Mouse (Mus musculus) forebrain, postnatal 0 days (tissue): ENCODE data around the gene Ncbp1. TPM values are rescaled to one million over a fixed set of nuclear protein-coding genes. Genes with fewer than 3 reads are reported as not detected.
A peak's percentile ranks its signal among the peaks of the same experiment; 100 is the strongest.

Experiments used
- ATAC-seq: fragments of 200-750 bp; cut with Nextera tagmentation; 2 replicates; pipeline ENCODE4 v1.8.0; 2017; ENCODE audit warnings: mild to moderate bottlenecking, moderate library complexity
- DNase-seq: peaks from one replicate; pipeline ENCODE4 v3.0.0-alpha.2; 2015
- H3K27ac ChIP-seq: fragments of 300-500 bp; sonication (generic); 2 replicates; pipeline ENCODE4 v1.5.1; 2014; ENCODE audit warnings: low read depth, mild to moderate bottlenecking, antibody characterized with exemption, low read length, moderate library complexity, mixed read lengths
- H3K27me3 ChIP-seq: fragments of 300-500 bp; sonication (generic); 2 replicates; pipeline ENCODE4 v1.6.1; 2014; ENCODE audit warnings: mild to moderate bottlenecking, low read length, mixed read lengths; ENCODE audit not compliant: insufficient read depth
- H3K36me3 ChIP-seq: fragments of 300-500 bp; sonication (generic); 2 replicates; pipeline ENCODE4 v1.6.1; 2014; ENCODE audit warnings: mild to moderate bottlenecking, moderate library complexity; ENCODE audit not compliant: insufficient read depth
- H3K4me1 ChIP-seq: fragments of 300-500 bp; sonication (generic); 2 replicates; pipeline ENCODE4 v1.6.1; 2014; ENCODE audit warnings: antibody characterized with exemption; ENCODE audit not compliant: insufficient read depth
- H3K4me2 ChIP-seq: fragments of 300-500 bp; sonication (generic); 2 replicates; pipeline ENCODE4 v1.6.1; 2014; ENCODE audit warnings: low read depth, mild to moderate bottlenecking, moderate library complexity
- H3K4me3 ChIP-seq: fragments of 300-500 bp; sonication (generic); 2 replicates; pipeline ENCODE4 v1.5.1; 2014; ENCODE audit warnings: low read depth, low read length, mixed read lengths
- H3K9ac ChIP-seq: fragments of 300-500 bp; sonication (generic); 2 replicates; pipeline ENCODE4 v1.6.1; 2014; ENCODE audit warnings: mild to moderate bottlenecking
- H3K9me3 ChIP-seq: fragments of 300-500 bp; sonication (generic); 2 replicates; pipeline ENCODE4 v1.6.1; 2016; ENCODE audit warnings: low read length
- CTCF ChIP-seq: sonication (generic); IDR thresholded peaks from 2 replicates; pipeline ENCODE4 v1.5.1; 2016; ENCODE audit warnings: antibody characterized with exemption, control low read depth, low read depth
- WGBS: fragments of 180-500 bp; shearing (Covaris S2); extraction: QIAGEN DNeasy Blood & Tissue Kit; methylation state at CpG from one replicate; pipeline ENCODE4 v1.1.7; 2014; 5-methylcytosine and 5-hydroxymethylcytosine counted together
- polyA plus RNA-seq: library from polyadenylated mRNA; unstranded; fragments of >200 nt; fragmentation: Nextera tagmentation; extraction: Ambion mirVana; gene quantifications from 2 replicates; pipeline ENCODE4 v1.2.1, GENCODE M21; 2015
- total RNA-seq: library from RNA; depleted of rRNA; stranded (reverse); fragments of >200 nt; gene quantifications from 2 replicates; pipeline ENCODE4 v1.2.3, GENCODE M21; 2014; rRNA removed

Ncbp1 gene
- total and polyA plus RNA-seq, 2 experiments from 2014 or later: 56.1 to 58.9 TPM

DNA sequence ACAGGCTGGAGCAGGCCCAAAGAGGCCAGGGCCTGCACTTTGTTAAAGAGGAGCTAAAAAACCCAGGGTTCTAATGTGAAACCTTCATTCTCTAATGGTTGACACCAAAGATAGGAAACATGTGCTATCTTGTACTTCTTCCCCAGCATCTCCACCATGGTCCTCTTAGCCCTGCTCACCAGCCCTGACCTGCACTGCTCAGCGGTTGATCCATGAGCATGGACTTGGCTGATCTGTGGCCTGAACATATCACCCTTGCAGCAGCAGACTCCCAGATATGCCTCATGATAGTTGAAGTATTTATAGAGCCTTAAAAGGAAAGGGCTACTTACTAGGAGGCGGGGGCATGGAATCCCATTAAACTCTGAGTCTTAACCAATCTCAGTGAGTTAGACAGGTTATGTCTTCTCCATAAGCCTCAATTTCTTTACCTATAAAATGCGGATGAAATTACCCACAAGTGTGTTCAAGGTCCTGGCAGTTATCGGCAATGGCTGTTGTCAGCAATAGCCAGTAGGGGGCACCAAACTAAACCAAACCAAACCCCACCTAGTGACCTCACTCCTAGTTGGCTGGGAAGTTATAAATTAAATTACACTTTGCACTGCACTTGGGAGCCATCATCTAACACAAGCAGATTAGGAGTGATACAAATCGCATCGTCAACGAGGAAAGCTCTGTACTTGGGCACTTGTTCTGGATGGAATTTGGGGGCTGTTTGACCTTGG, 63.6 kb downstream of the Ncbp1 start:
- 11% methylated on average over 7 of the region's 7 CpGs for WGBS

DNA sequence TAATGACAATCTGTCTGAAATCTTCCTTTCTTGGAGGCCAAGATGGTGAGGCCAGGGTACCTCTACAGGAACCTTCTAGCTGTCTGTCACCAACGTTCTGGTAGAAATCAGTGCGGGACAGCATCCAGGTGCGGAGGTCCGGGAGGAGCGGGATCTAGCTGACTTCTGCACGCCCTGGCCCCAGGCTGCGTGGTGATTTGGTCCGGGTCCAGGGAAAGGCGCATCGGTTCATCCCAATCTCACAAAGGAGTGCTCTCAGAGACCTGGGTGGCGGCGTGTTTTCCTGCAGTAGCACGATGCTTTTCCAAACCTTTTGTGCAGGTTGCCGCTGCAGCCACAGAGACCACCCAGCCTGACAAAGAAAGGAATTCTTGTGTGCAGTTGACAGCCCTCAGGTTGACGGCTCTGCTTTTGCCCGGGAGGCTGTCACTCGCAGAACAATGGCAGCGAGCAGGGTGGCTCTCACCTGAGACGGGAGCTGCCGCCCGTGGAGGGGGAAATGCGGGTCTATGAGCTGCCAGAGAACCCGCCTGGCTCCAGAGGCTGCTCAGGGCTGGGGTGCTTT, 64.2 kb downstream of the Ncbp1 start:
- Histone ChIP-seq H3K9me3 (no peaks in the 10 kb centered on the region), H3K27me3 (peaks cover 4% of the 10 kb centered on the region; the same call in 1 of the 2 replicates), H3K4me1 (peaks cover 3% of the 10 kb centered on the region; the same call in 1 of the 2 replicates), H3K4me2 (peak overlapping the region; percentile 70), H3K36me3 (no peaks in the 10 kb centered on the region), H3K4me3 (peak overlapping the region; percentile 45), H3K9ac (peak overlapping the region; percentile 73), H3K27ac (peak overlapping the region; percentile 85)
- ATAC-seq (peak; percentile 61), DNase-seq (peak; percentile 64)
- TF ChIP-seq CTCF: no peak
- 5% methylated on average over 23 of the region's 23 CpGs for WGBS

More for the DNA sequence above, 63.6 kb downstream of the Ncbp1 start:
- Histone ChIP-seq H3K4me1 (peaks cover 3% of the 10 kb centered on the region; the same call in 1 of the 2 replicates), H3K27ac (peak overlapping the region; percentile 85), H3K36me3 (no peaks in the 10 kb centered on the region), H3K27me3 (peaks cover 4% of the 10 kb centered on the region; the same call in 1 of the 2 replicates), H3K9me3 (no peaks in the 10 kb centered on the region), H3K9ac (peak overlapping the region; percentile 73), H3K4me3 (peak overlapping the region; percentile 45), H3K4me2 (peak overlapping the region; percentile 70)
- ATAC-seq (peak; percentile 88), DNase-seq (peak; percentile 92)
- peak; percentile 87 for TF ChIP-seq CTCF

DNA sequence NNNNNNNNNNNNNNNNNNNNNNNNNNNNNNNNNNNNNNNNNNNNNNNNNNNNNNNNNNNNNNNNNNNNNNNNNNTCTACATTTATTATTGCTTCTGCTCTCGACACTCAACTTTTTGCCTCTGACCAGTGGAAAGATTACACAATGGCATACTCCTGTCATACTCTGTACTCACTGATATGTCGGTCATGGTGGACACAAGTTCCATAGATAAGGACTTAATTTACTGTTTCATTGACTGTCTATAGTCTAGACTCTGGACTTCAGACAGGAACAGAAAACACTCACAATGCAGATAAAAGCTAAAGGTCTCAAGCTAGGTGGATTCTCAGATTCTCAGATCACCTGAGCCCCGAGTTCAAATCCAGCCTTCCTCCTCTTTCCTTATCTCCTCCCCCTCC, 82.7 kb downstream of the Ncbp1 start:
- Histone ChIP-seq H3K4me2 (no peak overlapping the region), H3K36me3 (no peaks in the 10 kb centered on the region), H3K27ac (no peak overlapping the region), H3K4me1 (no peaks in the 10 kb centered on the region), H3K27me3 (no peaks in the 10 kb centered on the region), H3K9ac (no peak overlapping the region), H3K4me3 (no peak overlapping the region), H3K9me3 (no peaks in the 10 kb centered on the region)
- TF ChIP-seq CTCF: no peak
- no peak for ATAC-seq
- 79% methylated on average over 3 of the region's 3 CpGs for WGBS
- no peak for DNase-seq

Other genes with a start within 250 kb of the Ncbp1 start
- gene Ccdc180, start 248.3 kb upstream of the Ncbp1 start, total RNA-seq: 0.38 and 0.76 TPM in 2 replicates
- 0.28 and 0.51 TPM in 2 replicates for gene Ccdc180, start 248.3 kb upstream of the Ncbp1 start, polyA plus RNA-seq
- 27.9 and 39.1 TPM in 2 replicates for gene Tdrd7, start 173.3 kb upstream of the Ncbp1 start, total RNA-seq
- 15.1 and 21.3 TPM in 2 replicates for gene Tdrd7, start 173.3 kb upstream of the Ncbp1 start, polyA plus RNA-seq
- gene Tmod1, start 99.7 kb upstream of the Ncbp1 start, total RNA-seq: 0.92 and 1.0 TPM in 2 replicates
- 1.7 and 1.8 TPM in 2 replicates for gene Tmod1, start 99.7 kb upstream of the Ncbp1 start, polyA plus RNA-seq
- 27.4 and 31.4 TPM in 2 replicates for gene Tstd2, start 81 bp downstream of the Ncbp1 start, total RNA-seq
- 12.3 and 19.3 TPM in 2 replicates for gene Tstd2, start 81 bp downstream of the Ncbp1 start, polyA plus RNA-seq
- 33.8 and 34.0 TPM in 2 replicates for gene Xpa, start 57.7 kb downstream of the Ncbp1 start, total RNA-seq
- 44.5 and 45.8 TPM in 2 replicates for gene Xpa, start 57.7 kb downstream of the Ncbp1 start, polyA plus RNA-seq
- gene Foxe1, start 205.0 kb downstream of the Ncbp1 start, total RNA-seq: 0.05 TPM in 1 of 2 replicates, not detected in the other
- gene Foxe1, start 205.0 kb downstream of the Ncbp1 start, polyA plus RNA-seq: not detected in 2 replicates